Mouse (Mus musculus): Measurements from ENCODE around the gene H2-Q4. TPM values are rescaled to one million over a fixed set of nuclear protein-coding genes. Genes with fewer than 3 reads are reported as not detected.
"Not testable (repeated sequence)": the region's sequence is repeated elsewhere in the genome, so short reads cannot be mapped to it uniquely, and the experiment has no call there.

Gene H2-Q4
- polyA plus RNA-seq (2015; fragmentation: Nextera tagmentation; extraction: Ambion mirVana): 1.0 and 1.4 TPM in 2 replicates

DNA sequence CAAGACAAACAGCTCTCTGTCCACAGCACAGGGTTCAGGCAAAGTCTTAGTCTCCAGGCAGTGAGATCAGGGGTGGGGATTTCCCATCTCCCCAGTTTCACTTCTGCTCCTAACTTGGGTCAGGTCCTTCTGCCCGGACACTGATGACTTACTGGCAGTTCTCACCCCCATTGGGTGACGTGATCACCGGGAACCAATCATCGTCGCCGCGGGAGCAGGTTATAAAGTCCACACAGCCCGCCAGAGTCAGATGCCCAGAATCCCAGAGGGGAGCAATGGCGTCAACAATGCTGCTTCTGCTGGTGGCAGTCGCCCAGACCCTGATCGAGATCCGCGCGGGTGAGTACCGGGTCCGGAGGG, at the start of gene H2-Q4:
Gene H2-Q4, plus strand, starts transcription at position 249 of the 360 bp plus-strand sequence.
- H3K4me1 ChIP-seq (replicated peaks): peaks cover 10% of the 10 kb centered on the region
- H3K27me3 ChIP-seq: peaks cover 6% of the 10 kb centered on the region
- H3K4me2 ChIP-seq: peak within 1 kb of the TSS; percentile 90
- 0% methylated on average over 16 of the region's 16 CpGs for WGBS
- no peaks in the 10 kb centered on the region for H3K36me3 ChIP-seq
- H3K9ac ChIP-seq: peak within 1 kb of the TSS; percentile 63
- H3K9me3 ChIP-seq: no peaks in the 10 kb centered on the region
- ATAC-seq (ENCODE audit: low read depth): peak; percentile 86
- no peak within 1 kb of the TSS for H3K27ac ChIP-seq (replicated peaks)
- peak within 1 kb of the TSS; percentile 51 for H3K4me3 ChIP-seq

- not testable (repeated sequence) for ATAC-seq (ENCODE audit: low read depth); H3K4me3 ChIP-seq; H3K9me3 ChIP-seq; H3K4me1 ChIP-seq (replicated peaks); H3K4me2 ChIP-seq; H3K36me3 ChIP-seq; H3K9ac ChIP-seq; H3K27me3 ChIP-seq; H3K27ac ChIP-seq (replicated peaks)
- WGBS: 61% methylated on average over 3 of the region's 3 CpGs
Measured at GRCm38 (mm10) chr17:35329714-35330113, 49.7 kb upstream of the H2-Q4 start.

DNA sequence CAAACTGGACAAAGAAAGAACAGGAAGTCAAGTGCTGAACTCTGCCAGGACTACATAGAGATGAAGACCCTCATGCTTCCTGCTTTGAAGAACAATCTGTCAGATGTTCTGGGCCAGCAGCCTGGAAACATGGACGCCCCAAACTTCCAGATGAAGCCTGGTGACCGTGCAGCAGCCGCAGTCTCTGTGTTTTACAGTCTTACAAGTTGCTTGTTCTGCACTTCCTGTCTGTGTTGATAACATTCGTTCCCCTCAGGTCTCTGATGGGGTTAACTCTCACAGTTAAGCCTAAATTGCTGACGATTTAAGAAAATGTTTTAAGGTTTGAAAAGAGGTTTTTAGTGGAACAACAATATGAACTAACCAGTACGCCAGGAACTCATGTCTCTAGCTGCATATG, 47.9 kb upstream of the H2-Q4 start:
- WGBS: 78% methylated on average over 6 of the region's 6 CpGs
- H3K4me3 ChIP-seq; H3K4me2 ChIP-seq; H3K9ac ChIP-seq; ATAC-seq (ENCODE audit: low read depth); H3K27me3 ChIP-seq; H3K9me3 ChIP-seq; H3K36me3 ChIP-seq; H3K4me1 ChIP-seq (replicated peaks); H3K27ac ChIP-seq (replicated peaks): not testable (repeated sequence)

DNA sequence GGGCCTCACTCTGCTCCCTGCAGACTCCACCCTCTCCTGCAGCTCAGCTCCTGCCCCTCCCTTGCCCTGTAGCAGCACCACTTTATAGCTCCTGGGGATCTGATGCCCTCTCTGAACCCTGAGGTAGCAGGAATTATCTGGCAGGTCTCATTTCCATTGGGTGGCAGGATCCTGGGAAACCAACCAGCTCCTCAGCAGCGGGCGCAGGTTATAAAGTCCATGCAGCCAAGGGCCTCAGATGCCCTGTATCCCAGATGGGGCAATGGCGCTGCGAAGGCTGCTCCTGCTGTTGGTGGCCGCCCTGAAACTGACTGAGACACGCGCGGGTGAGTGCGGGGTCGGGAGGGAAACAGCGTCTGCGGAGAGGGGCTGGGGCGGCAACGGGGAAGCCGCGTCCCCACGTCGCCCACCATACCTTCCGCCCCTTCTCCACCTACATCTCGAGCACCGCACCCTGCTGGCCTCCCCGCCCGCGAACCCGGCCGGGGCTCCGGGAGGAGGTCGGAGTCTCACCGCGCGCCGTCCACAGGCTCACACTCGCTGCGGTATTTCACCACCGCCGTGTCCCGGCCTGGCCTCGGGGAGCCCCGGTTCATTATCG, 37.2 kb upstream of the H2-Q4 start, which contains the start of gene H2-Q2:
Gene H2-Q2, plus strand, starts transcription at position 172 of the 601 bp plus-strand sequence.
- no peak within 1 kb of the TSS for H3K27ac ChIP-seq (replicated peaks)
- H3K4me3 ChIP-seq: peak within 1 kb of the TSS; percentile 42
- ATAC-seq (ENCODE audit: low read depth): 0 out of 2 replicates have a peak, but pooled peaks have one; percentile 27
- peaks cover 64% of the 10 kb centered on the region for H3K27me3 ChIP-seq
- WGBS: 1% methylated on average over 38 of the region's 40 CpGs
- no peaks in the 10 kb centered on the region for H3K9me3 ChIP-seq
- peak within 1 kb of the TSS; percentile 60 for H3K9ac ChIP-seq
- no peaks in the 10 kb centered on the region for H3K36me3 ChIP-seq
- H3K4me1 ChIP-seq (replicated peaks): peaks cover 11% of the 10 kb centered on the region
- peak within 1 kb of the TSS; percentile 71 for H3K4me2 ChIP-seq

DNA sequence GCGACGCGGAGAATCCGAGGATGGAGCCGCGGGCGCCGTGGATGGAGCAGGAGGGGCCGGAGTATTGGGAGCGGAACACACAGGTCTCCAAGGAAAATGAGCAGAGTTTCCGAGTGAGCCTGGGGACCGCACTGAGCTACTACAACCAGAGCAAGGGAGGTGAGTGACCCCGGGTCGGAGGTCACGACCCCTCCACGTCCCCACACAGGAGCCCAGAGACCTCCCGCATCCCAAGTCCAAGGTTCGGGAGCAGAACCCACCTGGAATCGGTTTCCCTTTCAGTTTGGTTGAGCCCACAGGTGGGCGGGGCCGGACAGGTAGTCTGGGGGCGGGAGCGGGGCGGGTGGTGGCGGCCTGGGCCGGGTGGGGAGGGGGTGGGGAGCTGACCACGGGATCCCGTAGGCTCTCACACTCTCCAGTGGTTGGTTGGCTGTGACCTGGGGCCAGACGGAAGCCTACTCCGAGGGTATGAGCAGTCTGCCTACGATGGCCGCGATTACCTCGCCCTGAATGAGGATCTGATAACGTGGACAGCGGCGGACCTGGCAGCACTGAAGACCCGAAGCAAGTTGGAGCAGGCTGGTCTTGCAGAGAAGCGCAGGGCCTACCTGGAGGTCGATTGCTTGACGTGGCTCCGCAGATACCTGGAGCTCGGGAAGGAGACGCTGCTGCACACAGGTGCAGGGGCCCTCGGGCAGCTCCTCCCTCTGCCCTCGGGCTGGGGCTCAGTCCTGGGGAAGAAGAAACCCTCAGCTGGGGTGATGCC, 36.5 kb upstream of the H2-Q4 start:
- Histone ChIP-seq H3K27ac (replicated peaks) (no peak overlapping the region), H3K4me2 (peak overlapping the region; percentile 71), H3K27me3 (peaks cover 63% of the 10 kb centered on the region), H3K36me3 (no peaks in the 10 kb centered on the region), H3K9ac (peak overlapping the region; percentile 60), H3K4me1 (replicated peaks) (peaks cover 11% of the 10 kb centered on the region), H3K9me3 (no peaks in the 10 kb centered on the region), H3K4me3 (peak overlapping the region; percentile 42)
- 4% methylated on average over 46 of the region's 46 CpGs for WGBS
- peak; percentile 36; the same call in 1 of the 2 replicates for ATAC-seq (ENCODE audit: low read depth)

DNA sequence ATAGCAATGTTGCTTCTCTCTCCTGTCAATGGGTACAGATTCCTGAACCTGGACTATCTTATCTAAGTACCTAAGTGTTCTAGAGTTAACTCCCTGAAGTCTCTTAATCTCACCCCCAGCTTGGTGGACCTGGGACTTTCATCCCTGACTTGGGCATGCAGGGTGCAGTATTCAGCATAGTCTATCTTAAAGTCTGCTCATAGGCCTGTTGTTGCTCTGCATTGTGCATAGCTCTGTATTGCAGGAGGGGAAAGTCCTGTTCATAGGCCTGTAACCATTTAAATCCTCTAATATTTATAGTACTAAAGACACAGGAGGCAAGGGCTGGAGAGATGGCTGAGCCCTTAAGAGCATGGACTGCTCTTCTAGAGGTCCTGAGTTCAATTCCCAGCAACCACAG, 31.8 kb upstream of the H2-Q4 start:
- not testable (repeated sequence) for H3K4me3 ChIP-seq; H3K9me3 ChIP-seq; ATAC-seq (ENCODE audit: low read depth); H3K4me2 ChIP-seq; H3K4me1 ChIP-seq (replicated peaks); H3K27ac ChIP-seq (replicated peaks); H3K36me3 ChIP-seq; H3K9ac ChIP-seq
- H3K27me3 ChIP-seq: peaks cover 33% of the 10 kb centered on the region

DNA sequence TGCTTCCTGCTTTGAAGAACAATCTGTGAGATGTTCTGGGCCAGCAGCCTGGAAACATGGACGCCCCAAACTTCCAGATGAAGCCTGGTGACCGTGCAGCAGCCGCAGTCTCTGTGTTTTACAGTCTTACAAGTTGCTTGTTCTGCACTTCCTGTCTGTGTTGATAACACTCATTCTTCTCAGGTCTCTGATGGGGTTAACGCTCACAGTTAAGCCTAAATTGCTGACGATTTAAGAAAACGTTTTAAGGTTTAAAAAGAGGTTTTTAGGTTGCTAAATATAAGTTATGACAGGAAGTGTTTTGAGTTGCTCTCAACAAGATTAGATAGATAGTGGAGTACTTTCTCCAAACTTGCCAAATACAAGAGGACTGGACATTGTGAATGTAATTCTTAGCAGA, 26.1 kb upstream of the H2-Q4 start:
- not testable (repeated sequence) for H3K4me1 ChIP-seq (replicated peaks); H3K4me2 ChIP-seq; H3K27ac ChIP-seq (replicated peaks); H3K9me3 ChIP-seq; H3K36me3 ChIP-seq; H3K9ac ChIP-seq; ATAC-seq (ENCODE audit: low read depth); H3K4me3 ChIP-seq
- H3K27me3 ChIP-seq: peaks cover 14% of the 10 kb centered on the region
- WGBS: 76% methylated on average over 6 of the region's 6 CpGs

GRCm38 (mm10) chr17:35354071-35354470, 25.3 kb upstream of the H2-Q4 start:
- WGBS: 80% methylated on average over 2 of the region's 2 CpGs
- no peak for ATAC-seq (ENCODE audit: low read depth)
- Histone ChIP-seq H3K4me3 (no peak overlapping the region), H3K9ac (no peak overlapping the region), H3K27ac (replicated peaks) (no peak overlapping the region), H3K4me1 (replicated peaks) (peaks cover 4% of the 10 kb centered on the region), H3K9me3 (no peaks in the 10 kb centered on the region), H3K27me3 (peaks cover 22% of the 10 kb centered on the region), H3K36me3 (no peaks in the 10 kb centered on the region), H3K4me2 (no peak overlapping the region)

DNA sequence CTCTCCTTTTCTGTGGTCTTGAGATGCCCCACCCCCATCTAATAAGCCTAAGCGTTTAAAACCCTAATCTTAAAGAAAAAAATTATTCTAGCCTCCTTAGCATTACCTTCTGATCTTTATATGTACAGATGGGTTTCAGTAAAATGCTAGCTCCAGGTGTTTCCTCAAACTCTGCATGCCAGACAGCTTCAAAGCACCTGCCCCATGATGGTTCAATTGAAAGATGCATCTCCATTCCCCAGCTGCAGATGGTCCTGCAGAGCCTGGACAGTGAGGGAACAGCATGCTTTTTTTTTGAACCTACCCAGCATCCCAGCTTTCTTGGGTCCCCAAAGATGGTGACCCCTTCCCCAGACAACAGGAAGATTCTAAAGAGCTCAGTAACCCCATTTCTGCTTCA, 22.3 kb upstream of the H2-Q4 start:
- no peak for ATAC-seq (ENCODE audit: low read depth)
- H3K9me3 ChIP-seq: no peaks in the 10 kb centered on the region
- WGBS: 37% methylated on average over 1 of the region's 1 CpGs
- no peaks in the 10 kb centered on the region for H3K36me3 ChIP-seq
- no peak overlapping the region for H3K4me3 ChIP-seq
- no peak overlapping the region for H3K9ac ChIP-seq
- no peak overlapping the region for H3K27ac ChIP-seq (replicated peaks)
- H3K4me1 ChIP-seq (replicated peaks): peaks cover 9% of the 10 kb centered on the region
- H3K27me3 ChIP-seq: peaks cover 31% of the 10 kb centered on the region
- H3K4me2 ChIP-seq: no peak overlapping the region

- H3K4me1 ChIP-seq (replicated peaks): peaks cover 9% of the 10 kb centered on the region
- ATAC-seq (ENCODE audit: low read depth): no peak
- H3K27ac ChIP-seq (replicated peaks): no peak overlapping the region
- H3K4me3 ChIP-seq: peak overlapping the region; percentile 34
- WGBS: 9% methylated on average over 37 of the region's 38 CpGs
- peak overlapping the region; percentile 62 for H3K4me2 ChIP-seq
- peaks cover 6% of the 10 kb centered on the region; the same call in 1 of the 2 replicates for H3K9me3 ChIP-seq
- H3K36me3 ChIP-seq: no peaks in the 10 kb centered on the region
- H3K27me3 ChIP-seq: peaks cover 31% of the 10 kb centered on the region
- peak overlapping the region; percentile 62 for H3K9ac ChIP-seq
Measured at GRCm38 (mm10) chr17:35358763-35359469, 20.5 kb upstream of the H2-Q4 start.

- Histone ChIP-seq H3K27me3 (peaks cover 31% of the 10 kb centered on the region), H3K4me2 (peak overlapping the region; percentile 62), H3K36me3 (no peaks in the 10 kb centered on the region), H3K9ac (peak overlapping the region; percentile 62), H3K27ac (replicated peaks) (no peak overlapping the region), H3K4me1 (replicated peaks) (peaks cover 9% of the 10 kb centered on the region), H3K4me3 (peak overlapping the region; percentile 34), H3K9me3 (peaks cover 6% of the 10 kb centered on the region; the same call in 1 of the 2 replicates)
- no peak for ATAC-seq (ENCODE audit: low read depth)
- 17% methylated on average over 21 of the region's 21 CpGs for WGBS
Measured at GRCm38 (mm10) chr17:35359470-35359862, 20.0 kb upstream of the H2-Q4 start.

All from neural tube, embryonic 13.5 days (tissue).